Mouse (Mus musculus) limb, embryonic 13.5 days (tissue): ENCODE data around the gene Wdr95. TPM values are rescaled to one million over a fixed set of nuclear protein-coding genes. Genes with fewer than 3 reads are reported as not detected.

Experiments
- ATAC-seq: fragments of 200-750 bp; cut with Nextera tagmentation; 2 replicates; pipeline ENCODE4 v1.8.0; 2017; ENCODE audit warnings: low read depth, moderate number of reproducible peaks, moderate TSS enrichment; ENCODE audit not compliant: low FRiP score
- H3K27ac ChIP-seq: fragments of 300-500 bp; sonication (generic); 2 replicates; pipeline ENCODE4 v1.5.1; 2015; ENCODE audit warnings: inconsistent platforms, mild to moderate bottlenecking, moderate library complexity
- H3K27me3 ChIP-seq: fragments of 300-500 bp; sonication (generic); 2 replicates; pipeline ENCODE4 v1.6.1; 2015; ENCODE audit warnings: mild to moderate bottlenecking, inconsistent platforms
- H3K36me3 ChIP-seq: fragments of 300-500 bp; sonication (generic); 2 replicates; pipeline ENCODE4 v1.6.1; 2015; ENCODE audit warnings: inconsistent platforms, mild to moderate bottlenecking, moderate library complexity
- H3K4me1 ChIP-seq: fragments of 300-500 bp; sonication (generic); 2 replicates; pipeline ENCODE4 v1.6.1; 2015; ENCODE audit warnings: inconsistent platforms
- H3K4me2 ChIP-seq: fragments of 300-500 bp; sonication (generic); replicated peaks from 2 replicates; pipeline ENCODE4 v1.6.1; 2015; ENCODE audit warnings: inconsistent platforms, mild to moderate bottlenecking, moderate library complexity
- H3K4me3 ChIP-seq: fragments of 300-500 bp; sonication (generic); 2 replicates; pipeline ENCODE4 v1.5.1; 2015; ENCODE audit warnings: moderate library complexity, mild to moderate bottlenecking, inconsistent platforms
- H3K9ac ChIP-seq: fragments of 300-500 bp; sonication (generic); 2 replicates; pipeline ENCODE4 v1.6.1; 2015; ENCODE audit warnings: mild to moderate bottlenecking, inconsistent platforms
- H3K9me3 ChIP-seq: fragments of 300-500 bp; sonication (generic); 2 replicates; pipeline ENCODE4 v1.6.1; 2016; ENCODE audit warnings: inconsistent platforms
- WGBS: fragments of 180-500 bp; shearing (Covaris S2); methylation state at CpG from one replicate; pipeline ENCODE4 v1.1.7; 2015; 5-methylcytosine and 5-hydroxymethylcytosine counted together
- polyA plus RNA-seq: library from polyadenylated mRNA; unstranded; fragments of >200 nt; fragmentation: Nextera tagmentation; extraction: Ambion mirVana; gene quantifications from 2 replicates; pipeline ENCODE4 v1.2.1, GENCODE M21; 2015

The Wdr95 gene
- polyA plus RNA-seq, 1 experiment from 2014 or later: 0.08 TPM

- 0 out of 2 replicates have a peak, but pooled peaks cover 7% of the 10 kb centered on the region for H3K4me1 ChIP-seq
- H3K27me3 ChIP-seq: no peaks in the 10 kb centered on the region
- H3K9ac ChIP-seq: 0 out of 2 replicates have a peak overlapping the region, but pooled peaks have one; percentile 2
- H3K9me3 ChIP-seq: no peaks in the 10 kb centered on the region
- peaks cover 35% of the 10 kb centered on the region for H3K36me3 ChIP-seq
- WGBS: 58% methylated on average over 10 of the region's 10 CpGs
- no peak for ATAC-seq
- H3K4me2 ChIP-seq: no peak overlapping the region
- no peak overlapping the region for H3K4me3 ChIP-seq
- H3K27ac ChIP-seq: no peak overlapping the region
Observed at GRCm38 (mm10) chr5:149612740-149613139, 84.3 kb downstream of the Wdr95 start.

- H3K36me3 ChIP-seq: peaks cover 69% of the 10 kb centered on the region
- WGBS: 78% methylated on average over 1 of the region's 1 CpGs
- H3K27me3 ChIP-seq: no peaks in the 10 kb centered on the region
- no peaks in the 10 kb centered on the region for H3K9me3 ChIP-seq
- no peak overlapping the region for H3K9ac ChIP-seq
- no peak overlapping the region for H3K27ac ChIP-seq
- H3K4me3 ChIP-seq: no peak overlapping the region
- 0 out of 2 replicates have a peak, but pooled peaks cover 7% of the 10 kb centered on the region for H3K4me1 ChIP-seq
- no peak for ATAC-seq
- H3K4me2 ChIP-seq: no peak overlapping the region
Observed at GRCm38 (mm10) chr5:149616138-149616537, 87.7 kb downstream of the Wdr95 start.

GRCm38 (mm10) chr5:149616817-149617216, 88.3 kb downstream of the Wdr95 start:
- Histone ChIP-seq H3K4me1 (0 out of 2 replicates have a peak, but pooled peaks cover 7% of the 10 kb centered on the region), H3K9me3 (no peaks in the 10 kb centered on the region), H3K27me3 (no peaks in the 10 kb centered on the region), H3K9ac (no peak overlapping the region), H3K4me2 (no peak overlapping the region), H3K4me3 (no peak overlapping the region), H3K36me3 (peaks cover 76% of the 10 kb centered on the region), H3K27ac (no peak overlapping the region)
- 93% methylated on average over 10 of the region's 10 CpGs for WGBS
- no peak for ATAC-seq

- ATAC-seq: no peak
- no peak overlapping the region for H3K9ac ChIP-seq
- H3K27me3 ChIP-seq: no peaks in the 10 kb centered on the region
- no peak overlapping the region for H3K4me2 ChIP-seq
- no peak overlapping the region for H3K4me3 ChIP-seq
- H3K9me3 ChIP-seq: no peaks in the 10 kb centered on the region
- H3K4me1 ChIP-seq: no peaks in the 10 kb centered on the region
- 87% methylated on average over 6 of the region's 6 CpGs for WGBS
- peaks cover 85% of the 10 kb centered on the region for H3K36me3 ChIP-seq
- H3K27ac ChIP-seq: no peak overlapping the region
Observed at GRCm38 (mm10) chr5:149617776-149618425, 89.4 kb downstream of the Wdr95 start.

GRCm38 (mm10) chr5:149622152-149622551, 93.7 kb downstream of the Wdr95 start:
- ATAC-seq: no peak
- WGBS: 45% methylated on average over 7 of the region's 7 CpGs
- Histone ChIP-seq H3K4me3 (no peak overlapping the region), H3K9ac (0 out of 2 replicates have a peak overlapping the region, but pooled peaks have one; percentile 1), H3K27ac (no peak overlapping the region), H3K4me2 (no peak overlapping the region), H3K36me3 (peaks cover 95% of the 10 kb centered on the region), H3K27me3 (no peaks in the 10 kb centered on the region), H3K4me1 (no peaks in the 10 kb centered on the region), H3K9me3 (no peaks in the 10 kb centered on the region)

GRCm38 (mm10) chr5:149622644-149623043, 94.2 kb downstream of the Wdr95 start:
- ATAC-seq: no peak
- WGBS: 76% methylated on average over 6 of the region's 6 CpGs

GRCm38 (mm10) chr5:149623815-149624675, 95.6 kb downstream of the Wdr95 start:
- H3K4me1 ChIP-seq: no peaks in the 10 kb centered on the region
- H3K4me3 ChIP-seq: no peak overlapping the region
- WGBS: 86% methylated on average over 8 of the region's 8 CpGs
- no peak overlapping the region for H3K4me2 ChIP-seq
- no peak overlapping the region; the same call in 1 of the 2 replicates for H3K27ac ChIP-seq
- no peaks in the 10 kb centered on the region for H3K9me3 ChIP-seq
- ATAC-seq: no peak
- peaks cover 93% of the 10 kb centered on the region for H3K36me3 ChIP-seq
- no peaks in the 10 kb centered on the region for H3K27me3 ChIP-seq
- no peak overlapping the region for H3K9ac ChIP-seq

More at GRCm38 (mm10) chr5:149622644-149623043, 94.2 kb downstream of the Wdr95 start:
- H3K4me3 ChIP-seq: no peak overlapping the region
- H3K27me3 ChIP-seq: no peaks in the 10 kb centered on the region
- peaks cover 95% of the 10 kb centered on the region for H3K36me3 ChIP-seq
- H3K4me2 ChIP-seq: no peak overlapping the region
- no peak overlapping the region for H3K27ac ChIP-seq
- H3K9ac ChIP-seq: no peak overlapping the region
- H3K9me3 ChIP-seq: no peaks in the 10 kb centered on the region
- no peaks in the 10 kb centered on the region for H3K4me1 ChIP-seq

- H3K4me3 ChIP-seq: no peak overlapping the region
- no peak for ATAC-seq
- H3K9me3 ChIP-seq: no peaks in the 10 kb centered on the region
- H3K9ac ChIP-seq: no peak overlapping the region
- 88% methylated on average over 3 of the region's 3 CpGs for WGBS
- no peak overlapping the region for H3K27ac ChIP-seq
- H3K4me1 ChIP-seq: no peaks in the 10 kb centered on the region
- H3K27me3 ChIP-seq: no peaks in the 10 kb centered on the region
- peaks cover 93% of the 10 kb centered on the region for H3K36me3 ChIP-seq
- no peak overlapping the region for H3K4me2 ChIP-seq
Observed at GRCm38 (mm10) chr5:149625547-149625946, 97.1 kb downstream of the Wdr95 start.

- no peak for ATAC-seq
- peaks cover 23% of the 10 kb centered on the region for H3K4me1 ChIP-seq
- H3K9me3 ChIP-seq: no peaks in the 10 kb centered on the region
- no peak overlapping the region for H3K27ac ChIP-seq
- peak overlapping the region; percentile 82 for H3K4me2 ChIP-seq
- H3K4me3 ChIP-seq: peak overlapping the region; percentile 81
- WGBS: 71% methylated on average over 11 of the region's 11 CpGs
- no peaks in the 10 kb centered on the region for H3K27me3 ChIP-seq
- H3K36me3 ChIP-seq: peaks cover 42% of the 10 kb centered on the region
- H3K9ac ChIP-seq: peak overlapping the region; percentile 84
Observed at GRCm38 (mm10) chr5:149634409-149635035, 106.0 kb downstream of the Wdr95 start.

- peak overlapping the region; percentile 82 for H3K4me2 ChIP-seq
- H3K27ac ChIP-seq: peak overlapping the region; percentile 89
- H3K36me3 ChIP-seq: peaks cover 31% of the 10 kb centered on the region
- no peak for ATAC-seq
- H3K4me3 ChIP-seq: peak overlapping the region; percentile 81
- H3K4me1 ChIP-seq: peaks cover 23% of the 10 kb centered on the region
- H3K9me3 ChIP-seq: no peaks in the 10 kb centered on the region
- under 1% methylated on average over 22 of the region's 24 CpGs for WGBS
- H3K9ac ChIP-seq: peak overlapping the region; percentile 84
- H3K27me3 ChIP-seq: no peaks in the 10 kb centered on the region
Observed at GRCm38 (mm10) chr5:149635556-149635955, 107.1 kb downstream of the Wdr95 start.

- ATAC-seq: peak; percentile 98
Observed at GRCm38 (mm10) chr5:149636075-149636920, 107.8 kb downstream of the Wdr95 start, which contains the start of gene Hsph1. Gene Hsph1 (minus strand): TSS chr5:149636376.

More at GRCm38 (mm10) chr5:149636075-149636920, 107.8 kb downstream of the Wdr95 start, which contains the start of gene Hsph1:
- H3K4me2 ChIP-seq: peak within 1 kb of the TSS; percentile 82
- peaks cover 24% of the 10 kb centered on the region for H3K36me3 ChIP-seq
- H3K27ac ChIP-seq: peak within 1 kb of the TSS; percentile 89
- H3K9ac ChIP-seq: peak within 1 kb of the TSS; percentile 84
- H3K4me3 ChIP-seq: peak within 1 kb of the TSS; percentile 81
- H3K4me1 ChIP-seq: peaks cover 23% of the 10 kb centered on the region
- no peaks in the 10 kb centered on the region for H3K27me3 ChIP-seq
- under 1% methylated on average over 60 of the region's 60 CpGs for WGBS
- no peaks in the 10 kb centered on the region for H3K9me3 ChIP-seq
